Mouse (Mus musculus) thymus, adult 18-20 months (tissue): ENCODE measurements around the gene Gm17349.

Experiments used
- DNase-seq, 2 experiments: peaks; one replicate each; pipeline ENCODE4 v3.0.0; 2022; ENCODE audit warnings: mixed read lengths in 2 of 2

The Gm17349 gene

GRCm38 (mm10) chr15:99699715-99700114 lies 5.6 kb downstream of the Gm17349 start:
- no peak for DNase-seq

- DNase-seq = no peak
Observed at GRCm38 (mm10) chr15:99698533-99699085, 6.7 kb downstream of the Gm17349 start.

GRCm38 (mm10) chr15:99697309-99697708 lies 8.0 kb downstream of the Gm17349 start:
- DNase-seq = no peak

- no peak for DNase-seq
Observed at GRCm38 (mm10) chr15:99691976-99692375, 13.3 kb downstream of the Gm17349 start.

- DNase-seq = no peak
Observed at GRCm38 (mm10) chr15:99690924-99691323, 14.4 kb downstream of the Gm17349 start.

GRCm38 (mm10) chr15:99688712-99689111 lies 16.6 kb downstream of the Gm17349 start:
- DNase-seq = no peak

GRCm38 (mm10) chr15:99684156-99684555 lies 21.1 kb downstream of the Gm17349 start:
- DNase-seq = no peak

GRCm38 (mm10) chr15:99682880-99683279 lies 22.4 kb downstream of the Gm17349 start:
- DNase-seq = no peak

GRCm38 (mm10) chr15:99679008-99679407 lies 26.3 kb downstream of the Gm17349 start:
- DNase-seq = no peak

GRCm38 (mm10) chr15:99678063-99678800 lies 27.1 kb downstream of the Gm17349 start:
- no peak for DNase-seq

GRCm38 (mm10) chr15:99677089-99677488 lies 28.2 kb downstream of the Gm17349 start:
- no peak for DNase-seq

- DNase-seq = no peak
Observed at GRCm38 (mm10) chr15:99674866-99675265, 30.4 kb downstream of the Gm17349 start.

GRCm38 (mm10) chr15:99671783-99672182 lies 33.5 kb downstream of the Gm17349 start:
- DNase-seq = no peak

- DNase-seq = no peak
Observed at GRCm38 (mm10) chr15:99670964-99671670, 34.2 kb downstream of the Gm17349 start.

- DNase-seq = no peak
Observed at GRCm38 (mm10) chr15:99670154-99670821, 35.0 kb downstream of the Gm17349 start, which contains the start of gene Asic1. Asic1 (plus strand) TSS chr15:99670368.

- DNase-seq = no peak
Observed at GRCm38 (mm10) chr15:99669392-99669791, 35.9 kb downstream of the Gm17349 start.

GRCm38 (mm10) chr15:99668881-99669280 lies 36.4 kb downstream of the Gm17349 start:
- DNase-seq = peak; percentile 41 to 42

- DNase-seq = no peak
Observed at GRCm38 (mm10) chr15:99667544-99667943, 37.7 kb downstream of the Gm17349 start.

GRCm38 (mm10) chr15:99664600-99665451 lies 40.5 kb downstream of the Gm17349 start:
- no peak for DNase-seq

GRCm38 (mm10) chr15:99663964-99664599 lies 41.2 kb downstream of the Gm17349 start:
- no peak for DNase-seq

- no peak for DNase-seq
Observed at GRCm38 (mm10) chr15:99662371-99662770, 42.9 kb downstream of the Gm17349 start.
